Mouse (Mus musculus) kidney, postnatal 25 days (tissue): Measurements from ENCODE around the gene Tspan33.

Experiments used
- DNase-seq, 2 experiments: peaks; one replicate each; pipeline ENCODE4 v3.0.0; 2021; ENCODE audit warnings: mixed read lengths in 2 of 2

The Tspan33 gene

GRCm38 (mm10) chr6:29699085-29699745 is 5.2 kb downstream of the Tspan33 start:
- no peak for DNase-seq

- no peak for DNase-seq
Measured at GRCm38 (mm10) chr6:29701051-29701450, 7.0 kb downstream of the Tspan33 start.

- no peak for DNase-seq
Measured at GRCm38 (mm10) chr6:29702126-29702525, 8.1 kb downstream of the Tspan33 start.

- DNase-seq, result no peak
Measured at GRCm38 (mm10) chr6:29704143-29704542, 10.1 kb downstream of the Tspan33 start.

DNA sequence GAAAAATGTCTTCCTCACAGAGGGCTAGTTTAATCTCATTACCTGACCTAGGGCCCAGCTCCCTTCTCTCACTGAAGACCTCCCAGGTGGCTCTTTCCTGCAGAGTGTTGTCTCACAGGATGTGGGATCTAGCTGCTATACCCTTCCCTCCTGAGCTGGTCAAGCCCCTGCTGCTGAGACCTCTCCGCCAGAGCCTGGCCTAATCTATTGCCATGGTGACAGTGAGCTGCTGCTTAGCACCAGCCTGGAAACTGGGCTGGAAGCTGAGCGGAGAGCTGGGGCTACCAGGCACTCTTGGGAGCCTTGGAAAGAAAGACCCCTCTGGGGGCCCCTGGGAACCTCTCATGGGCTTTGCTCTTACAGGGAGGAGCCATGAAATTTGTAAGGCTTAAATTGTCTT is 13.9 kb downstream of the Tspan33 start:
- no peak for DNase-seq

DNA sequence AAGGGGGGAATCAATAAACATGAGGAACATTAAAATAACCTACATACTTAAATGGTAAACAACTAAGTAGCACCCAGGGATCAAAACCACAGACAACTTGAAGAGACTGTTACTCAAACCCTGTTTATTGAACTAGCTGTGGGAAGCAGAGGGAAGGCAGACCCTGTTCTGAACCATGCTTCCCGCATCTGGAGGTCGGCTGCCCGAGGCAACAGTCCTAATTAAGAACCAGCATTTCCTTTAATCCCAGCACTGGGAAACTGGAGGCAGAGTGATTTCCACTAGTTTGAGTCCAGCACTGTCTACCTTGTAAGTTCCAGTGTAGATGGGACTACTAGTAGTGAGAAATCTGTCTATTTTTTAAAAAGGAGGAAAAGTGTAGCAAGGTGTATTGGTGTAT is 17.3 kb downstream of the Tspan33 start:
- no peak for DNase-seq

DNA sequence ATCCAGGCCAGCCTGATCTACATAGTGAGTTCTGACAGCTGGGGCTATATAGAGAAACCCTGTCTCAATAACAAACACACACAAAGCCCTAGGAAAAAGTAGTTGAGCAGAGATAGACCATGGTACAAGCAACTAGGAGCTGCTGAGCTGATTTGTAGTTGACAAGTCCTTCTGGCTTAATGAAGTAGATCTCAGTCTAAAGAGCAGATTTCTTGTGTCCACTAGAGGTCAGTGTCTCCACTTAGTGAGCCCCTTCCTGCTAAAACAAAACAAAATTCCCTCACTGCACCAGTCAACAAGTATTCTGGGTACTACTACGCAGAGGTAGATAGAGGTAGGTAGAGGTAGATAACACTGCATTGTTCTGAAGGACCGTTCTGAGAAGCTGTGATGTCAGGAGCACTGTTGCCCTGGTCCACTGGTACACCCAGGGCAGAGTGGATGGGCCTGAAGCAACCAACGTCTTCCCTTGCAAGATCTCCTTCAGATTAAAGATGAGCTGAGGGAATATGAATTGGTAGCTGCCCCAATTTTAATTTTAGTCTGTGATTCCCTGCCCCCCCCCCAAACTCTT is 18.1 kb downstream of the Tspan33 start:
- DNase-seq, result peak in 1 of 2 experiments; percentile 55

DNA sequence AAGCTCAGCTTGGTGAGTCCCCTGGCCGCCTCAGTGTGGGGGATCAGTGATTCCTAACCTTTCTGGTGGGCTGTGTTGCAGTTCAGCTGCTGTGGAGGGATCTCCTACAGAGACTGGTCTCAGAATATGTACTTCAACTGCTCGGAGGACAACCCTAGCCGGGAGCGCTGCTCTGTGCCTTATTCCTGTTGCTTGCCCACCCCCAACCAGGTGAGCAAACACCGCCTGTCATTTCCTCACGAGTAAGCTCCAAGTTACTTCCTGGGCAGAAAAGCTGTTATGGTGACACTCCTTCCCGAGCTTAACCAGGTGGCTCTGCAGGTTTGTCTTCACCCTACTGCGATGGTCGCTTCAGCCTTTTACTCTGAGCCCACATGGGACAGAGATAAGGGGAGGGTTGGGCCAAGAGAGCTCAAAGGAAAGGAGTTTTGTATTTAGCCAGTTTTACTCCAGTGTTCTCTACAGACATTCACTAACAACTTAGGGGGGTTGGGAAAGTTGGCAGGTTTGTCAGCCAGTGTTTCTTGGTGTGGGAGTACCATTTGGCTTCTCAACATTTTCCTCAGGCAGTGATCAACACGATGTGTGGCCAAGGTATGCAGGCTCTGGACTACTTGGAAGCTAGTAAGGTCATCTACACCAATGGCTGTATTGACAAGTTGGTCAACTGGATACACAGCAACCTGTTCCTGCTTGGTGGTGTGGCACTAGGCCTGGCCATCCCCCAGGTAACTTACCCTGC is 22.8 kb downstream of the Tspan33 start:
- DNase-seq, result no peak

DNA sequence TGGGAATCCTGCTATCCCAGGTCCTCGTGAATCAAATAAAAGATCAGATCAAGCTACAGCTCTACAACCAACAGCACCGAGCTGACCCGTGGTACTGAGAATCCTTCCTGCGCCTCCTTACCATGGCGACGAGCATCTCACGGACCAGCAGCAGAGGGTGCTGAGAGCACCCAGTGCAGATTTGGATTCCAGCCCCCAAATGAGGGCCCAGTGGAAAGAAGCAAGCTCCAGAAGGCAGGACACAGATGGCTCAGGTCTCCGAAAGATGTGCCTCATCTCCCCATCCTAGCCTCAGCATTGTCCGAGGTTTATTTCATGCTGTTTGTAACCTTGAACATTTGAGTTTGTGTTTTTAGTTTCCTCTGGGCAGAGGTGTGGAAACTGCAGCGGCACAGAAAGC is 23.5 kb downstream of the Tspan33 start:
- DNase-seq, result no peak

- DNase-seq, result peak; percentile 58 to 74
Measured at GRCm38 (mm10) chr6:29717952-29718521, 24.0 kb downstream of the Tspan33 start.

DNA sequence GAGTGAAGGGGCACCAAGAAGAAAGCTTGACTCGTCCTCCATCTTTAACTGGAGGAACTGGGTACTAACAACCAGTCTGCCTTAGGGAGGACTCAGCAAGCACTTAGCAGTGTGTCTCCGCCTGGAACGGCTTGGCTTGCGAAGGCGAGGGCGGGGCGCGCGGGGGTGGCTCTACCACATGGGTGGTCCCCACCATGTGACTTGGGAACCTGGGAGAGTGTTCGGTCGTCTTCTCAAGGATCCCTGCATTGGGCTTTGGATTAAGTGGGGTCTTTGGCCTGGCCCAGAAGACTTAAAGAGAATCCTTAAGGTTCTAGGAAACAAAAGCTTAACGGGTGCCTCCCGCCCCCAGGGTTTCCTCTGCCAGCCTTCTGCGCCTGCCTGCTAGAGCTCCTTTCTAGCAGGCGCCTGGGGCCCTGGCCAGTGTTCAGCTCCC is 24.9 kb downstream of the Tspan33 start:
- DNase-seq, result peak in 1 of 2 experiments; percentile 59

GRCm38 (mm10) chr6:29721890-29722289 is 27.9 kb downstream of the Tspan33 start:
- no peak for DNase-seq

DNA sequence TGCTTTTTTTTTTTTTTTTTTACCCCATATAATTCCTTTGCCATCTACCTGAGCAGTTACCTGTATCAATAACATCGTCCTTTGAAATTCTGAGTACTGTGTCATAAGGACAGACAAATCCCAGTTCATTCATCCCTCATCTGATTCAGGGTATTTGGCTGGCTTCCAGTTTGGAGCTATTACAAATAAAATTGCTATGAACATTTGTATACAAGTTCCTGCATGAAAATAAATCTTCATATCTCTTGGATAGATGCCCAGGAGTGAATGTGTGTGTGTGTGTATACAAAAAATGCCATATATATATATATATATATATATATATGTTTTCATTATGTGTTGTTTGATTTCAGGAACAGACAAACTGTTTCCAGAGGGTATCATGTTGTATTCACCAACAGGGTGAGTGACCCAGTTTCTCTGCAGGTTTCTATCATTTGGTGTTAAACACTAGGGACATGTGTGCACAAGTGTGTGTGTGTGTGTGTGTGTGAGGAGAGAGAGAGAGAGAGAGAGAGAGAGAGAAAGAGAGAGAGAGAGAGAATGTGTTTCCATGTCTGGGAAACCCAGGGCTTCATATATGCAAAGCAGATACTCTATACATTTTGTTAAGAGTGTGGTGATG is 32.7 kb downstream of the Tspan33 start:
- DNase-seq, result no peak

GRCm38 (mm10) chr6:29728035-29728434 is 34.0 kb downstream of the Tspan33 start:
- DNase-seq, result no peak

GRCm38 (mm10) chr6:29729491-29729890 is 35.5 kb downstream of the Tspan33 start:
- DNase-seq, result no peak

- DNase-seq, result peak; percentile 77 to 90
Measured at GRCm38 (mm10) chr6:29735336-29735688, 41.3 kb downstream of the Tspan33 start, which contains the start of gene Smo. Gene Smo, plus strand, starts transcription at chr6:29735503.

- peak; percentile 68 to 85 for DNase-seq
Measured at GRCm38 (mm10) chr6:29735689-29736451, 41.8 kb downstream of the Tspan33 start.

GRCm38 (mm10) chr6:29736610-29737458 is 42.8 kb downstream of the Tspan33 start:
- DNase-seq, result no peak

DNA sequence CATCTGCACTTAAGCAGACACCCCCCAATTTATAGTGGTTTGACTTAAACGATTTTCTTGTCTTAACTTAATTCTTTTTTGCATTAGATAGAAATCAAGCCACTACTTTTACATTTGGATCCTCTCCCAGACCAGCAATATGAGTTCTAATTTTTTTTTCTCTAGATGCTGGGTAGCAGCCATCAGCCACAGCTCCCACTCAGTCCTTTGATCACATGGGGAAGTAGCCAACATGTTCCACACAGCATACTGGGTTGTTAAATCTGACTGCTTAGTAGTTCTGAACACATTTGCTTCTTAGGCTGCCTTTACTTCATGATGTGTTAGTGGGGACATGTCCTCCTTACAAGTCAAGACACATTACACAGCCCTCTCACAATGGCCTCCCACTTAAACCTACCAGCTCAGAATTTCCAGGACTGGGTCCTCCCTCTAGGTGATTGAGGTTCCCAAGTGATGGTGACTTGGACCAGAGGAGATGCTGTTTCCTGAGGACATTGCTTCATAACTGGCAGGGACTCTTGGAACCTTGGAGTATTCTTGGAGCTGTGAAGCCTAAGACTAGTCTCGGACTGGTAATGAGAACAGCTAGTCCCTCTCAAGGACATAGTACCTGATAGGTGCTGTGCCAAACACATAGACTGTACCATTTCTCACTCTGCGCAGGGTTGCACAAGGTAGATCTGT is 57.6 kb downstream of the Tspan33 start:
- no peak for DNase-seq

DNA sequence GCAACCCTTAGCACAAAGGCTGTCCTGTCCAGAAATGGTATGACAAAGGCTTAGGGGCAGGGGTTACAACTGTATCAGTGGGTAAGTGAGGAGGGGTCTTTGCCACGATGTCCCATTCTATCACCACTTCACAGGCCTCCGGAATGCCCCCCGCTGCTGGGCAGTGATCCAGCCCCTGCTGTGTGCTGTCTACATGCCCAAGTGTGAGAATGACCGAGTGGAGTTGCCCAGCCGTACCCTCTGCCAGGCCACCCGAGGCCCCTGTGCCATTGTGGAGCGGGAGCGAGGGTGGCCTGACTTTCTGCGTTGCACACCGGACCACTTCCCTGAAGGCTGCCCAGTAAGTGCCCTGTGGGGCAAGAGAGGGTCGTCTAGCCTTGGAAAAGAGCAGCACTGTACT is 59.3 kb downstream of the Tspan33 start:
- DNase-seq, result no peak

- no peak for DNase-seq
Measured at GRCm38 (mm10) chr6:29756001-29756400, 62.0 kb downstream of the Tspan33 start.
